Mouse (Mus musculus): ENCODE data around the gene Tardbp.

The Tardbp gene

DNA sequence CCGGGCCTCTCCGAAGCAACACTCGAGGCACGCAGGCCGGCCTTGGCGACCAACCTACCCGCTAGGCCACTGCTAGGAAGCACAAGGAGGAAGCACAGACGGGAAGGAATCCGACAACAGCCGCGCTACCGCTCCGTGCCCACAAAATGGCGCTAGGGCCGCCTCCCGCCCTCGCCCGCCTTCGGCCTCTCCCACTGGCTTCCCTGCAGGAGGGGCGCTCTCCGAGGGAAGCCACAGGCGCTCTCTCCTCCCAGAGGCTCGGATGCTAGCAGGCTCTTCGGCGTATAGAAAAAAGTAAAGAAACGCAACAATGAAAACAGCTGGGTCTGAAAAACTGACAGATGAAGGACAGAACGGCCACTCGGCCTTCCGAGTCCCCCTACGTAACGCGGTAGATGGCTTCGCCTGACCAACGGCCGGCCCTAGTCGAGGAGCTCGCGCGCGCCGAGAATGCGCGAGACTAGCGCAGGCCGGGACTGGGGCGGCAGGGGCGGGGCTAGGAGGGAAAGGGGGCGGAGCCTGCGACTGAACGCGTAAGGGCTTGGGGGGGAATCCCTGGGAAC lies at the start of gene Tardbp:
Tardbp (minus strand) TSS at position 397 of the 563 bp plus-strand sequence.
- DNase-seq (ENCODE audit: low read depth, low spot score), result peak; percentile 96

DNA sequence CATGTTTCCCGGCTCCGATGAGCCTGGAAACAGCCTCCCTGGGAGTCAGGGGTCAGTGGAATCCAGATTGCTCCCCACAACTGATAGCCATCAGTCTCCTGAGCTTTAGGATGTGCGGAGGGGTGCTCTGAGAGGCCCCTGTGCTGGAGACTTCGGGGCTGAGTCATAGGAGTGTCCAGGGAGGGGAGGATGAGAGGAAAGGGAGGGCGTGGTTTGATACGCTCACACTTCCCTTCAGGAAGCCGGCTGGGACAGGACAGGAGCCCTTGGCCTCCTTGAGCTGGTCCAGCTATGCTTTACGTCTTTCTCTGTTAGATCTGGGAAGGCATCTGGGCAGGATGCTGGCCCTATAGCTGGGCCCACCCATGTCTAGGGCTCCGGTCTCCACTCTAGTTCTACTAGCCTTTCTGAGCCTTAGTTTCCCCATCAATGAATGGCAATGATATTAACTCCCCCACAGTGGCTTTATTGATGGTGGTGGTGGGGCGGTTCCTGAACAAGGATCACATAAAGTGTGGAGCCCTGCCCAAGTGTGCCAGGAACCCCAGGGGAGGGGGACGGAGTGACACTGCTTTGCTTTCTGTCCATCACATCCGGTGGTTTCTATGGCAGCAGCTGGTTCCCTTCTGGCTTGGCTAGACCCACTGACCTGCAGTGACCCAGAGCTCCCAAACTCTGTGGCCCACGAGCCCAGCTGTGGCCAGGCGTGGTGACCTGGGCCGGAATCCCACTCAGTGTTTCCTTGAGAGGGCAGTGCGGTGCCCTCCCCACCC lies 49.6 kb upstream of the Tardbp start:
- peak; percentile 60 for DNase-seq (ENCODE audit: low read depth, low spot score)

DNA sequence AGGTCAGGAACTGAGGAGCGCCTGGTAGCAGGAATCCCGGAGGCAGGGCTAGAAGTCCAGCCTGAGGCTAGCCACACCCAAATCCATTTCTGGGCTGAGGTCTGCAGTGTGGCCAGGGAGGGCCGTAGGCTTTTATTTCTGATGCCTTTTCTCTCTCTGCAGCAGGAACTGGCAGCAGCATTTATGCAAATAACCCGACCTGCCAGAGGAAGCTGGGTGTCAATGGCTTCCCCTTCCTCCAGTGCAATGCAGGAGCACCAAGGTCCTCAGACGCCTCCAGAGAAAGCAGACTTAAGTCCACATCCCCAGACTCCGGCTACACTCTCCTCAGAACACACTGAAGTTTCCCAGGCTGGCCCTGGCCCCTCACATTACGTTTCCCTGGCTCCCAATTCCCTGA lies 48.2 kb upstream of the Tardbp start:
- DNase-seq (ENCODE audit: low read depth, low spot score), result no peak

DNA sequence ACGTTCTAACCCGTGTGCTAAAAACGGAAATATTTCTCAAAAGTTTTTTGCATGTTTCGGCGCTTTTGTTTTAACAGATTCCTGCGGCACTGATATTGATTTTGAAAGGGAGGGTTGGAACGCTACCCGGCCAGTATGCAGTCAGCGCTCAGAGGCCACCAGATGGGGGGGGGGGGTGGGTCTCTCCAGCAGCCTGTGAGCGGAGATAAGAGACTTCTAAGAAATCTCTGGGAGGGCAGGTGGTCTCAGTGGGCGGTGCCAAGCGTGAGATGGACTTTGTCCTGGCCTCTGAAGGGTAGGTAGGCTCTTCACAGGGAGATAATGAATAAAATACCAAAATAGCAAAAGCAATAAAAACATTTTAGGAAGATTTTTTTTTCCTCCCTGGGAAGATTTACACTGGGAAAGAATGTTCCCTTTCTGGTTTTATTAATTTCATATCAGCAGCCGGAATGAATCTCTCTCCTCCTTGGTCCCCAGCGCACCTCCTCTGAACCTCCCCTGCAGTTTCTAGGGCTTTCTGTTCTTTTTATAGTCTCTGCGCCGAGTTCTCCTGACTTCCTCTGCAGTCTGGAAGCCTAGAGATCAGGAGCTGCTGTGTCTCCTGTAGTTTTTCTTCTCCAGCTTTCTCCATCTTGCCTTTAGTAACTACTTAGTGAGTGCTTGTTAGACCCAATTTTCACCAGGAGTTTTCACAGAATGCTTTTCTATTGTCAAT lies 44.6 kb upstream of the Tardbp start:
- DNase-seq (ENCODE audit: low read depth, low spot score), result no peak

DNA sequence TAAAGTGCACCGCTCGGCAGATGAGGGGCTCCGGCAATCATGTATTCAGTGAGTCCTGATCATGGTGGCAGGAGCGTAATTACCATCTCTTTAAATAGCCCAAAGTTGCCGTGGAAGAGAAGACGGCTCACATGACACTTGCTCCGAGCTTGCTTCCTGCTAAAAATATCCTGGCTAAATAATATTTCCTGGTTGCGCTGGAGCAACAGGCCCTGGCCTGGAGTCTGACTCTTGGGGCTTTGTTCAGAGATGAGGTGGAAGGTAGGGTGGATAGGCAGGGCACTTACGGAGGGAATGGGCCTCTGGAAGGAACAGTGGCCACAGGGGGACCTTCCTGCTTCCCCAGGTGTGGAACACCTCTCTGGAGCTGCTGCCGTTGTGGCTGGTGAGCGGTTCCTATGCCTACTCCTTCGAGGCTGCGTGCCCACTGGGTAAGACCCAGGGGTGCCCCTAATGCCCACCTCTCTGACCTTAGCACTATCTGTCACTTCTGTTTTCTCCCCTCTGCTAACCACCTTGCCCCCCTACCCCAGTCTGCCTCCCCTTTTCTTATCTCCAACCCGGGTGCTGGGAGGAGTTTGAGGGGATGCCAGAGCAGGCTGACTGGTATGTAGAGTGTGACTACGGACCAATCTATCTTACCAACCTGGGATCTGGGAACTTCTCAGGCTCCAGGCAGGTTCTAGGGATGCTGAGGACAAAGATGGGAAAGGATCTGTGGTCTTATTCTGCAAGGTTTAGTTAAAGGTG lies 40.4 kb upstream of the Tardbp start:
- no peak for DNase-seq (ENCODE audit: low read depth, low spot score)

DNA sequence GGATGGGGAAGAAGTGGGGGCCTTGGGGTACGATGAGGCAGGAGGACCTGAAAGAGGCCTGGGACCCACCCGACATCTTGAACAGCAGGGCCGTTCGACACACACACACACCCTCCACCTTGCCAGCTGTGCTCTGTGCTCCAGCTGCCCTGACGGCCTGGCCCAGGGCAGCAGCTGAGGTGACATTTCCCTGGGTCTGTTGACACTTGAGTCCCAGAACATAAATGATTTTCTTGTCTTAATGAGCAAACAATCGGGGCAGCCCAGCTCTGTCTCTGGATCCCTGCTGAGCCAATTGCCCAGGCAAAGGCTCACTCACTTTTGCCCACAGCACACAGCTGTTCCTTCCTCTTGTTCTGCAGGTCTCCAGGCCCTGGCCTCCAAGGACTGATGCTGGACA lies 37.2 kb upstream of the Tardbp start:
- DNase-seq (ENCODE audit: low read depth, low spot score), result no peak

DNA sequence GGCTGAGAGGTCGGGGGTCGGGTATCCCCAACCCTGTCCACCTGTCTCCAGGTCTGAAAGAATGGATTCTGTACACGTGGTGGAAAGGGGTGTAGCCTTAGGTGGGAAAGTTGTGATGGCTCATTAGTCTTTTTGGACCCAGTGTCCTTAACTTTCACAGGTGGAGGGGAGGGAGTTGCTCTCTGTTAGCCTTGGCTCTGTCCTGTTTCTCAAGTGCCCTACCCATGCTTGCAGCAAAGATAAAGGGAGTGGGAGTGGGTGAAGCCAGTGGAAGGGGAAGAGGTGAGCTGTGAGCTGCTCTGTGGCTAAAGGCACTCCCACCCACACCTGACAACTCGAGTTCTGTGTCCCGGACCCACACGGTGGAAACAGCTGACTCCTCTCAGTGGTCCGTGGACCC lies 36.5 kb upstream of the Tardbp start:
- DNase-seq (ENCODE audit: low read depth, low spot score), result no peak

DNA sequence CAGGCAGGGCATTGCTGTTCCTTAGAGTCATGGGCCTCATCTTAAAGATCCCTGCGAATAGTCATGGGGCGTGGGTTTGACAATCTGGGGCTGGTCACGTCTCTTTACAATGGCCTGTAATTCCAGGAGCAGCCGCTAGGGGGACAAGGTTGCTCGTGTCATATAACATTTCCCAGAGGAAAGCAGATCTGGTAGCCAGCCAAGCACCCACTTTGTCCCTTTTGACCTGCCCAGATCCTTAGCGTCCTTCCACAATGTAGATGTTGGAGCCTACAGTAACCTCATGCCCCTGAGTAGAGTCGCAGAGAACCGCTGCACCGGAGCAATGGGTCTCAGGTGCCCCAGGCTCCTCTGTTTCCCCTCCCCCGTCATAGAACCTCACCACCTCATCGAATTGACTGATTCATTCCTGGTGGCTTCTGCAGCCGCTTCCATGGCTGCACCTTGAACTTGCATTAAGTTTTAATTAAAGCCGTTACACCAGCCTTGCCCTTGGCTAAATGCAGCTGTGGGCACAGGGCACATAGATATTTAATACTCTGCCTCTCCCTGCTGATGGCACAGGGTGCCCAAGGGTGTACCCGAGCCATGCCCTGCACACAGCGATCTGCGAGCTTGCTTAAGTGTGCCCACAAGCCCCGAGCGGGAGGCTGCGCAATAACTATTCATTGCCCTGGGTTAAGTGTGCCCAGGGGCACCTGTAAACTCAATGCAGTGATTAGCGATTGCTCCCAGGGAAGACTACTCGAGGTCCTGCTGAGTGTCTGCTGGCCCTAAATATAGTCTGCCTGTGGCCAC lies 35.5 kb upstream of the Tardbp start:
- peak; percentile 79 for DNase-seq (ENCODE audit: low read depth, low spot score)

DNA sequence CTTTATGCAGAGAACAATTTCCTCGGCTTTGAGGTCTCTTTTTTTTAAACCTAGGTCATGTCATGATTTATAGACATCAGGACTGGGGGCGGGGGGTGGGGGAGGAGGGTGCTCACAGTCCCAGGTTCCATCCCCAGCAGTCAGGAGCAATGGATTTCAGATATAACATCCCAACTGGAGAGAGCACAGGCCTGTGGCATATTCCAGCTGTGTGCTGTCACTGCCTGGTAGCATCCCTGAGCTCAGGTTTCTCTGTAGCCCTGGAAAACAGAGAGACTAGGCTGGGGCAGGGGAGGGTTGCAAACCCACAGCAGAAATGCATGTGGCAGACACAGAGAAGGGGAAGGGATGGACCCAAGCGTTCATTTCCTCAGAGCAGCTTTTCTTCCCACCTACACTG lies 33.4 kb upstream of the Tardbp start:
- peak; percentile 54 for DNase-seq (ENCODE audit: low read depth, low spot score)

DNA sequence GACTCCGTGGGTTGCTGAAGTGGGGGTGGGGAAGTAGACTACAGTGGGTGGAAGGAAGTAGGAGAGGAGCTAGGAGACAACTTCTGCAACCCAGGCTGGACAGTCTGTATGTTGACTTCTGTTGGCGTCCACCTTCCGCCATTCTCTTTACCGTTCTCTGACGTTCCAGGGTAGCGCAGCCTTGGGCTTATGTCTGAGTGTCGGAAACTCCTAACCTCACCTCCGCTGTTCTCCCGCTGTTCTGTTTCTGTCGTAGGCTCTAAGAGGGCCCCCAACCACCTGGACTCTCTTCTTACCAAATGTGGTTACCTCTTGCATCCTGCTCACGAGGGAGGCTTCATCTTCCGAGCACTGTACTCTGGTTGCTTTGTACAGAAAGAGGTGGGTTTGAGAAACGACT lies 31.0 kb upstream of the Tardbp start:
- no peak for DNase-seq (ENCODE audit: low read depth, low spot score)

DNA sequence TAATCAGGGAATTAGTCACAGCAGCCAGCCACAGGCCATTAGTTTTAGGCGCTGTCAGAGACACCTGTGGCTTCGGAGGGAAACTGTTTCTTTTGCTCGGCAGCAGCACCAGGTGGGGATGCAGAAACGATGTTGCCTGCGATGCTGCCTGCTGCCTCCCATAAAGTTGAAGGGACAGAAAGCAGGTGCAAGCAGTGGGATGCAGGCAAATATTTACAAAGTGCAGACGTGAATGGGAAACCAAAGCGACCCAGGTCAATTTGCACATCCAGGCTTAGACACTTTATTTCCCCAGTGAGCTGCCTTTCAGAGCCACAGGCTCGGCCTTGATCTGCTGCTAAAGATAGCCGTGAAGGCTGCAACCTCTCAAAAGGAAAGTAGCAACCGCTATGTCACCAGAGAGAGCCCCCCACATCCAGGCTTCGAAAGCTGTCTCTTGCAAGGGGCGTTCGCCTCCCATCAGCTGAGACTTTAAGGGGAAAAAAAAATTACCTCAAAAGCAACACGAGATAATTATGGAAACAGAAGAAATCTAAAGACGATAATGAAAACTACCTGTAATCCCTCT lies 30.0 kb upstream of the Tardbp start:
- DNase-seq (ENCODE audit: low read depth, low spot score), result no peak

DNA sequence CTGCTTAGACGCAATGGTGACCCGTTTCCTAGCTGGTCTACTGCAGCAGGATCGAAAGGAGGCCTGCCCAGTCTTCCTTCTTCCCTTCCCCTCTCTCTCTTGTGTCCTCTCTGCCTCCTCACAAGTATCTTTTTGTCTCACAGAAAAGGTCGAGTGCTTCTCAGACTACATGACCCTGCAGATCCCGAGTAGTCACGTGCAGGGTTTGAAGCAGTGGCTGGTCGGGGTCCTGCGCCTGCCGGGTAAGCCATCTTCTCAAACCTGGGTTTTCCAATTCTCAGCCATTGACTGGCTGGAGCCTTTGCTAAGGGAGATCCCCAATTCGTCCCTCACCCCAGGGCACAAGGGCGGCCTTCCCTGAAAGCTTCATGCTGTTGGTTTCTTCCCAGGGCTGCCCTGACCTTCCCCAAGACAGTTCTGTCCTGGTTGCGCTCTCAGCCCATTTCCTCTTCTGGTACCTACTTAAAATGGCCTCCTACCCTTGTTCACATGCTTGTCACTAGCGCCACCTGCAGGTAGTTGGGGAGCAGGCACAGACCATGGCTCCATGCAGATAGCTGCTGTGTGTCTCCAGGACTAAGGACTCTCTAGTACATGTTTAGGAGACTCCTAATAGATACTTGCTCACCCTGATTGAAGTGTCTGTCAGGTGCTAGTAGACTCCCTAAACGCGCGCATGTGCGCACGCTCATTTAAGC lies 28.0 kb upstream of the Tardbp start:
- DNase-seq (ENCODE audit: low read depth, low spot score), result no peak

DNA sequence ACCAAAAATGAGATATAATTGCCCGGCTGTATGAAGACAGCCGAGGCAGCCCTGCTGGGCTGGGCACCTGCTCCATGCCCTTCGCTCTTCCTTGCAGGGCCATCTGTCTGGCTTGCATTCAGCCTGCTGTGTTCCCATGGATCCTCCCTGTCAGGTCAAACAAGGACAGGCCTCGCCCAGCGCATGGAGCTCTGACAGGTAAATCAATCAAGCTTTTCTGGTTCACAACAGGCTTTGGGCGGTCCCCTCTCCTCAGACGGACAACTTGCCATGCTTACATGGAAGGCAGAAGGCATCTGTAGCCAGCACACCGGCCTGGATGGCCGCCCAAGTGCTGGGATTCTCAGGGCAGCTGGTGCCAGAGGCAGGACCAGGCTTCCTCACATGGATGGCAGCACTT lies 24.2 kb upstream of the Tardbp start:
- DNase-seq (ENCODE audit: low read depth, low spot score), result no peak

DNA sequence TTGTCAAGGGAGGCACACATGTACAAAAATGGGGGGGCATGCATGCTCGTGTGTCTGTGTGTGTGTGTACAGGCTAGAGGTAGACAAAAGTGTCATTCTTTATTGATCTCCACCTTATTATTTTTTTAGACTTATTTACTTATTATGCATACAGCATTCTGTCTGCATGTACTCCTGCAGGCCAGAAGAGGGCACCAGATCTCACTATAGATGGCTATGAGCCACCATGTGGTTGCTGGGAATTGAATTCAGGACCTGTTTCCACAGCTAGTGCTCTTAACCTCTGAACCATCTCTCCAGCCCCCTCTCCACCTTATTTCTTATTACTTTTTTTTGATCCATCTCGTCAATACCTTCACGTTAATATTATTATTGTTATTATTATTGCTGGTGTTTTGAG lies 22.5 kb upstream of the Tardbp start:
- no peak for DNase-seq (ENCODE audit: low read depth, low spot score)

DNA sequence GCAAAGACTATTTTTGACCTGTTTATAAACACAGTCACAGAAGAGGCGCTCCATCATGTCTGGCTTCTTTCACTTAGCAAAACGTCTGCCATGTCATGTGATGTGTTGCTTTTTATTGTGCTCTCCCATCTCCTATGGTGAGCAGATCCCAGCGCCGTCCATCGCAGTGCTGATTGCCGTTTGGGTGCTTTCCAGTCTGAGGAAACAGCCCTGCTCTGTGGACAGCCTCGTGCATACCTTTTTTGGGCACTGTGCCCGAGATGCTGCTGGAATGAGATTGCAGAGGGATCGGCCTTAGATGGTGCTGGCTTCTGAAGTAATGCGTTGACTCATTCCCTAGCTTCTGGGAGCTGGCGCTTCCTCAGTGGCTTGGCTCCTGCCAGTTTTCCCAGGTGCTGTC lies 19.8 kb upstream of the Tardbp start:
- DNase-seq (ENCODE audit: low read depth, low spot score), result no peak

DNA sequence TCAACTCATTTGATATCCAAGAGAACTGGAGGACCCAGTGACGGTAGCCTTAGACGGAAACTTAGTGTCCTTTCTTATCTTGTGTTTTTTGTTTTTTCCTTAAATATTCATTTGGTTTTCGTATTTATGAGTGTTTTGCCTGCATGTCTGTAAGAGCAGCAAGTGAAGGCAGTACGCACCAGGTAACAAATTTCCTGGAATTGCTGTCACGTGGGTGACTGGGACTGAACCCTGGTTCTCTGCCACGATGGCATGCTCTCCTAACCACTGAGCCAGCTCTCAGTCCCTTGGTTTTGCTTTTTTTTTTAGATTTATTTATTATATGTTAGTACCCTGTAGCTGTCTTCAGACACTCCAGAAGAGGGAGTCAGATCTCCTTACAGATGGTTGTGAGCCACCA lies 18.1 kb upstream of the Tardbp start:
- DNase-seq (ENCODE audit: low read depth, low spot score), result no peak

DNA sequence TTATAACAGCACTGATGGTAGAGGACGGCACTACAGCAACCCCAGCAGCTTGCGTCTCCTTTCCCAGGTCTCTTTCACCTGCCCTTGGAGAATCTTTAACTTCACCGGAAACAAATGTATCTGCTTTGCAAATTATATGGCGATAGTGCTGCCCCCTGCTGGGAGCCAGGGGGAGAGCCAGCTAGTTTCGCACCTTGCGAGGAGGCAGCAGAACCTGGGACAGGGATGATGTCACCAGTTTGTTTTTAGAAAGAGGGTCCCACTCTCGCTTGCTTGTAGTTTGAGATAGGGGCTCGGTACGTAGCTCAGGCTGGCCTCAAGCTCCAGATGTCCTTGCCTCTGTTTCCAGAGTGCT lies 17.3 kb upstream of the Tardbp start:
- DNase-seq (ENCODE audit: low read depth, low spot score), result peak; percentile 82

DNA sequence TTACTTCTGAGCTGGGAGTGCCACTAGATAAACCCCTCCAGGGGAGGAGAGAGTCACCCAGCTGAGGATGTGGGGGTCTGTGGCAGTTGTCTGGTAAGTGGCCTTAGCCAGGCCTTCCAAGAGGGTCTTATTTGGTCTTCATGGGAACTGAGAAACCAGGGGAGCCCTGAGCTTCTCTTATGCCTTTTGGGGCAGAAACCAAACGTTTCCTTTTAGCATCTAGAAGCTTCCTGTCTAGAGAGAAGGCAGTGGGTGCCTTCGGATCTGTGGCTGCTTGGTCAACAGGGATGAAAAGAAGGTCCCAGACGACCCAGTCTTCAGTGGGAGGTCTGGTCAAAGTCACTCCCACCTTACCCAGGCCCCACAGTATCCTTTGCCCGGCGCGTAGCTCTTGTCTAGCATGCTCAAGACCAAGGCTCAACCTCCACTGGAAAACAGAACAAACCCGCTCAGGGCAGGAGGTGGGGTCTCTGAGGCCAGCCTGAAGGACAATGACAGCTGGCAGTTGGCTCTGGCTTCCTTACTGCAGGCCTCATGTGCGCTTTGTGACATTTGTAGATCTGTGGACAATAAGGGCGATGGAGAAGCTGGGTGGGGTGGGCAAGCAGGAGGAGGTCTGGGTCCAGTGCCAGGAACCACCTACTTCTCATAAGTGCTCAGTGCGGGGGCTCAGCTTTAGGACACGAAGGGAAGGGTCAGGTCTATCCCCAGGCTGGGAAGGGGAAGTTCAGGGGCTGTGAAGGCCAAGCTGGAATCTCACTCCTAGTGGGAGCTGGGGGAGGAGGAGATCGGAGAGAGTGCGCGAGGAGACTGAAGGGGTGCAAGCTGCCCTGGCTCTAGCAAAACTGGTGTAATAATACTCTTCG lies 16.7 kb upstream of the Tardbp start, which contains the start of gene Gm572:
Gm572 (plus strand) TSS at position 27 of the 866 bp plus-strand sequence.
- no peak for DNase-seq (ENCODE audit: low read depth, low spot score)

DNA sequence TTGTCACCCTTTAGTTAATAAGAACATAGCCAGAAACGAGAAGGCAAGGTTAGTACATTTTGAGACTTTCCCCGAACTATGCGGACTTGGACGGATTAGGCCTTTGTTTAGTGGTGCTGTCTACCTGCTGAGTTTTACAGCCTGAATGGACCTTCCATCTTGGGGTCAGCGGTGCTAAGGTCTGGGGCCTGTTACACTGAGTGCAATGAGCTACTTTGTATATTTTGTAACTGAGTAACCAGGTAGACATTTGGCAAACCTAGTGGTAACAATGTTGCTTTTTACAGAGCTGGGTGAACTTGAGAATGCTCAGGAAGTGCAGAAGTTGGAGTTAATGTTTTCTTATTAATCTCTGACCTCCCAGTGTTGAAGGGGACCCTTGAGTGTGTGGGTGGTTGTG lies 14.3 kb upstream of the Tardbp start:
- no peak for DNase-seq (ENCODE audit: low read depth, low spot score)

All from mesoderm, embryonic 11.5 days (tissue).